Mouse (Mus musculus) forebrain, embryonic 14.5 days (tissue): ENCODE results near the gene Tmem183a. TPM values are rescaled to one million over a fixed set of nuclear protein-coding genes. Genes with fewer than 3 reads are reported as not detected.
A peak's percentile ranks its signal among the peaks of the same experiment; 100 is the strongest.

ENCODE experiments used
- ATAC-seq: fragments of 200-750 bp; cut with Nextera tagmentation; 2 replicates; pipeline ENCODE4 v1.8.0; 2017; ENCODE audit warnings: mild to moderate bottlenecking, moderate library complexity
- DNase-seq: peaks from one replicate; pipeline ENCODE4 v3.0.0-alpha.2; 2015; ENCODE audit warnings: low spot score
- H3K27ac ChIP-seq: fragments of 300-500 bp; sonication (generic); 2 replicates; pipeline ENCODE4 v1.5.1; 2014; ENCODE audit warnings: low read depth, mild to moderate bottlenecking, control low read depth, low read length, moderate library complexity
- H3K27me3 ChIP-seq: fragments of 300-500 bp; sonication (generic); replicated peaks from 2 replicates; pipeline ENCODE4 v1.6.1; 2014; ENCODE audit warnings: low read length, control low read depth, mixed read lengths; ENCODE audit not compliant: control insufficient read depth, insufficient read depth
- H3K36me3 ChIP-seq: fragments of 300-500 bp; sonication (generic); 2 replicates; pipeline ENCODE4 v1.6.1; 2014; ENCODE audit warnings: low read length, control low read depth; ENCODE audit not compliant: control insufficient read depth, insufficient read depth
- H3K4me1 ChIP-seq: fragments of 300-500 bp; sonication (generic); 2 replicates; pipeline ENCODE4 v1.6.1; 2014; ENCODE audit warnings: antibody characterized with exemption, low read length, control low read depth; ENCODE audit not compliant: control insufficient read depth, insufficient read depth
- H3K4me2 ChIP-seq: fragments of 300-500 bp; sonication (generic); 2 replicates; pipeline ENCODE4 v1.6.1; 2014; ENCODE audit warnings: mild to moderate bottlenecking, control low read depth, low read length
- H3K4me3 ChIP-seq: fragments of 300-500 bp; sonication (generic); 2 replicates; pipeline ENCODE4 v1.5.1; 2014; ENCODE audit warnings: low read depth, low read length, control low read depth
- H3K9ac ChIP-seq: fragments of 300-500 bp; sonication (generic); 2 replicates; pipeline ENCODE4 v1.6.1; 2014; ENCODE audit warnings: mild to moderate bottlenecking, low read length, control low read depth, moderate library complexity
- H3K9me3 ChIP-seq: fragments of 300-500 bp; sonication (generic); replicated peaks from 2 replicates; pipeline ENCODE4 v1.6.1; 2016; ENCODE audit warnings: low read length, control low read depth, mixed read lengths; ENCODE audit not compliant: control insufficient read depth
- WGBS: fragments of 180-500 bp; shearing (Covaris S2); extraction: QIAGEN DNeasy Blood & Tissue Kit; methylation state at CpG from one replicate; pipeline ENCODE4 v1.1.7; 2014; 5-methylcytosine and 5-hydroxymethylcytosine counted together
- polyA plus RNA-seq: library from polyadenylated mRNA; unstranded; fragments of >200 nt; fragmentation: Nextera tagmentation; extraction: Ambion mirVana; gene quantifications from 2 replicates; pipeline ENCODE4 v1.2.1, GENCODE M21; 2014

The Tmem183a gene
- polyA plus RNA-seq, 1 experiment from 2014 or later, result 151 TPM

DNA sequence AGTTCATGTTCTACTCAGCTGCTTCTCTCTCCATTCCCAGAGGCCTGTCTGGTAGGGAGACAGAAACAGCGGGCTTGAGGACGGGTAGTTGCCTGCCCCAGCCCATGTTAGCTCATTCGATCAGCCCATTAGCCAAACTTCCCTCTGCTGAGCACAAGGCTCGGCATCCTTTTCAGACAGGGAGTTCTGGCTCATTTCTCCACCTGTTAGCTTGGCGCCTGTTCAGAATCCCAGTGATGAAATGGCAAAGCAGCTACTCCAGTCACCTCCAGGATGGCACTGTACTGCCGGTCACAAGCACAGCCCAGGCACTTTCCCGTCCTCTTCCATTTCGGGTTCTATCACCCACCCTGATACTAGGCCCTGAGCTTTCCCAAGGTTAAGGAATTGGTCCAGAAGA is 64.5 kb downstream of the Tmem183a start:
- Histone ChIP-seq H3K27me3 (peaks cover 16% of the 10 kb centered on the region; the same call in 1 of the 2 replicates), H3K9ac (no peak overlapping the region), H3K4me1 (peaks cover 4% of the 10 kb centered on the region; the same call in 1 of the 2 replicates), H3K27ac (no peak overlapping the region), H3K36me3 (no peaks in the 10 kb centered on the region), H3K4me2 (no peak overlapping the region), H3K4me3 (no peak overlapping the region), H3K9me3 (no peaks in the 10 kb centered on the region)
- DNase-seq (peak; percentile 38), ATAC-seq (no peak)
- WGBS, result 74% methylated on average over 8 of the region's 8 CpGs

Other genes with a start within 250 kb of the Tmem183a start
- 2.5 and 3.7 TPM in 2 replicates for gene Chil1, start 179.8 kb downstream of the Tmem183a start, polyA plus RNA-seq
- gene Mybph, start 168.5 kb downstream of the Tmem183a start, polyA plus RNA-seq, result 0.10 TPM in 1 of 2 replicates, not detected in the other
- 5.4 and 7.1 TPM in 2 replicates for gene Adora1, start 126.5 kb downstream of the Tmem183a start, polyA plus RNA-seq
- gene Myog, start 72.0 kb downstream of the Tmem183a start, polyA plus RNA-seq, result not detected in 2 replicates
- 5.0 and 7.8 TPM in 2 replicates for gene Ppfia4, start 29.1 kb downstream of the Tmem183a start, polyA plus RNA-seq
- gene 4933406M09Rik, start 24.0 kb upstream of the Tmem183a start, polyA plus RNA-seq, result not detected in 2 replicates
- gene Cyb5r1, start 43.6 kb upstream of the Tmem183a start, polyA plus RNA-seq, result 9.8 and 12.3 TPM in 2 replicates
- 61.4 and 68.5 TPM in 2 replicates for gene Adipor1, start 53.4 kb upstream of the Tmem183a start, polyA plus RNA-seq
- 24.8 and 27.3 TPM in 2 replicates for gene Klhl12, start 93.6 kb upstream of the Tmem183a start, polyA plus RNA-seq
- 59.4 and 66.3 TPM in 2 replicates for gene Rabif, start 132.7 kb upstream of the Tmem183a start, polyA plus RNA-seq
- not detected in 2 replicates for gene Mgat4e, start 187.7 kb upstream of the Tmem183a start, polyA plus RNA-seq
- 75.3 and 88.4 TPM in 2 replicates for gene Kdm5b, start 198.2 kb upstream of the Tmem183a start, polyA plus RNA-seq